Mouse (Mus musculus): ENCODE measurements around the gene Slc38a3. TPM values are rescaled to one million over a fixed set of nuclear protein-coding genes. Genes with fewer than 3 reads are reported as not detected.

Slc38a3 gene
- total RNA-seq, 2 experiments from 2014 or later = 66.0 to 80.3 TPM

GRCm38 (mm10) chr9:107627387-107628255, 41.7 kb downstream of the Slc38a3 start:
- intact Hi-C loops (cut with DNase I) = no loop called here
- DNase-seq = no peak

DNA sequence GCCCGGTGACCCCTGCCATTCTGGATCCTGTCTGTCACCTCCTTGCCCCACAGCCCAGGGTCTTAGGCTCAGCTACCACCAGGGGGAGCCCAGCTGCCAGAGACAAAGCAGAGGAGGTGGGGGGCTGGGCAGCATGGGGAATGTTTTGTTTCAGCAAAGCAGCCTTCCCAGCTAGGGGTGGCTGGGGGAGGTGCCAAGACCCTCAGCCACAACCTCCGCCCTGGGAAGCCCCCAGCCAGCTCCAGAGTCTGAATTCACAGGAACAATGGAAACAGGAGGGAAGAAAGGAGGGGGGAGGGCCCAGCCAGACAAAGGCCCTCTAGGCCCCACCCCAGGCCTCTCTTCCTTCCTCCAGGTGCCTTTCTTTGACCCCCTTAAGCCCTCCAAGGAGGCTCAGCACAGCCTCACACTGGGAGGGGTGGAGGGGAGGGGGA, 42.5 kb downstream of the Slc38a3 start:
- DNase-seq = peak; percentile 84 to 85
- intact Hi-C loops (cut with DNase I) = loop anchor here (1.0 kb wide), 1 partner anchor 17 kb away; no protein-coding TSS in a partner anchor

- DNase-seq = no peak
- intact Hi-C loops (cut with DNase I) = loop anchor here (1.0 kb wide), 1 partner anchor 18 kb away; no protein-coding TSS in a partner anchor
Measured at GRCm38 (mm10) chr9:107626158-107626843, 43.0 kb downstream of the Slc38a3 start.

DNA sequence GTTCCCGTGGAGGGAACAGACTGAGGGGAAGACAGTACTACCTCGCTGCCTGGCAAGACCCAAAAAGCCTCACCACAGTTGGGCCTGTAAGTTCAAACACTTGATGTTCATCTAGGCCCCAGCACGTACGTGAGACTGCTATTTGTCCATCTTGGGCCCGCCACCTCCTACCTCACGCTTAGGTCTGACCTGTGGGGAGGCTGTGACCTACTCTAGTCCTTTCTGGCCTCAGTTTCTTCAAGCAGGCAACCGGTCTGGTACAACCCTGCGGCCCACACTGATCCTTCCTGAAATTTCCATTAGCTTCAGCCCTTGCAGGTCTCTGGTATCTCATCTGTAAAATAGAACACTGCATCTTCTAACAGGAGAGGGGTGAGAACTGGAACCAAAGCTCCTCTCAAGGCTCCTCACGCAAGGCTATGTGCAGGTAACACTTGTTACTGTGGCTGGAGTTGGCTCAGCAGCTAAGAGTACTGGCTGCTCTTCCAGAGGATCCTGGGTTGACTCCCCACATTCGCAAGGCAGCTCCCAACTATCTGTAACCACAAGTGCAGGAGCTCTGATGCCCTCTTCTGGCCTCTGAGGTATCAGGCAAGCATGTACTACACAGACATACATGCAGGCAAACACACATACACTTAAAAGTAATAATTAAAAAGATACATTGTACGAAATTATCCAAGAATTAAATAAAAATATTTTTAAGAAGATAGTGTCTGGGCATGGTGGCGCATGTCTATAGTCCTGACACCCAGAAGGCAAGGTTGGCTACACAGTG, 43.8 kb downstream of the Slc38a3 start:
- intact Hi-C loops (cut with DNase I) = loop anchor here (1.0 kb wide), 1 partner anchor 19 kb away; no protein-coding TSS in a partner anchor
- peak in 1 of 2 experiments; percentile 14 for DNase-seq

GRCm38 (mm10) chr9:107624951-107625350, 44.4 kb downstream of the Slc38a3 start:
- intact Hi-C loops (cut with DNase I) = no loop called here
- DNase-seq = no peak

DNA sequence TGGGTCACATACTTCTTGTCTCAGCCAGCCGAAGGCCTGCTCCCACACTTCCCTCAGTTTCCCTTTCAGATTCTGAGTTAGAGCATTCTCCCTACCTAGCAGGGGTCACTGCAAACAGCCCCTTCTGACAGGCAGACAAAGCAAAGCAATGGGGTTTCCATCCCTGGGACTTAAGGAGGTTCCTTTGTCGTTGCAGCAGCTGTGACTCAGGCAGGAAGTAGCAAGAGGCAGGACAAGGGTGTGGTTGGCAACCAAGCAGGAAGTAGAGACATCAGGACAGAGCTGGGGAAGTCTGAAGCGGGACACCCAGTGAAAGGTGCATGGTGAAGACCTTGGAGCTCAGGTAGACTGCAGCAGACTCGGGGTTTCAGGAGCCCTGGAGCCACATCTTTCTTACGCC, 44.8 kb downstream of the Slc38a3 start:
- DNase-seq = peak in 1 of 2 experiments; percentile 49
- intact Hi-C loops (cut with DNase I) = no loop called here

DNA sequence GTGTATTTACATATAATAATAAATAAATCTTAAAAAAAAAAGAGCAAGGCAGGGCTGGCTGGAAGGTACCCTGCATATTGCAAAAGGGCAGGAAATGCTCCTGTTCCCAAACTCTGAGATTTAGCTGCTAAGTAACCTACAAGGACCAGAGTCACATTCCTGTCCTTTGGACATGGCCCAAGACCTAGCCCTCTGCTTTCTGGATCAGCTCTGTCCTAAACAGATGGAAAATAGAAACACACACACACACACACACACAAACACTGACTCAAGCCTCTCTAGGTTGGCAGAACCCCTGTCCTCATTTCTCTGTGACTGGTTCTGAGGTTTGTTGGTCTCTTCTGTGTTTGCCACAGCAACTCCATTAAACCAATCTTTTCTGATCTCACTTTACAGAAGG, 48.4 kb downstream of the Slc38a3 start:
- intact Hi-C loops (cut with DNase I) = no loop called here
- no peak for DNase-seq

GRCm38 (mm10) chr9:107619546-107619879, 49.8 kb downstream of the Slc38a3 start:
- DNase-seq = no peak
- intact Hi-C loops (cut with DNase I) = no loop called here

- intact Hi-C loops (cut with DNase I) = no loop called here
- DNase-seq = peak; percentile 63 to 66
Measured at GRCm38 (mm10) chr9:107618778-107619545, 50.4 kb downstream of the Slc38a3 start.

GRCm38 (mm10) chr9:107618098-107618497, 51.2 kb downstream of the Slc38a3 start:
- no peak for DNase-seq
- intact Hi-C loops (cut with DNase I) = no loop called here

DNA sequence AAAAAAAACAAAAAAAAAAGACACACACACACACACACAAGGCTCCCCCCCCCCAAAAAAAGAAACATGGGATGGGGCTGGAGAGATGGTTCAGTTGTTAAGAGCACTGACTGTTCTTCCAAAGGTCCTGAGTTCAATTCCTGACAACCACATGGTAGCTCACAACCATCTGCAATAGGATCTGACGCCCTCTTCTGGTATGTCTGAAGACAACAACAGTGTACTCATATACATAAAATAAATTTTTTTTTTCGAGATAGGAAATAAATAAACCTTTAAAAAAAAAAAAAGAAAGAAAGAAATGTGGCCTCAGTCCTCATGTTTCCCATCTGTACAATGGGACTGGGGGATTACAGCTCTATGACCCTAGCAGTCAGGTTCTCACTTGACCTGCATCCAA, 51.9 kb downstream of the Slc38a3 start:
- DNase-seq = no peak
- intact Hi-C loops (cut with DNase I) = no loop called here

DNA sequence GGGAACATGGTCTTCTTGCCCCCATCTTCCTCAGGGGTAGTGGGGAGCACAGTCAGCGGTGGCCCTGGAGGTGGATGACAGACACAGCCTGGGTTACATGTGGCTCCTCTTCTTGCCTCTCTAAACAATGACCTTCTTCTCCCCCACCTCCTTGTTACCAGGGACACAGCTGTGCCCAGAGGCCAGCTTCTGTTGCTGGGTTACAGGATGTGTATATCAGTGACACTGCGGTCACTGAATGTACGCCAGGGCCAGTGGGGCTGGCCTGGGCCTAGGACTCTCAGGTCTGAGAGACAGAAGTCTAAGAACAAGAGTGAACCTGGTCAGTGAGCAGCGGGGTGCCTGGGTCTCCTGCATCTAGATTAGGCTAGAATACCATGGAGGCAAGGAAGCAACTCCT, 54.3 kb downstream of the Slc38a3 start:
- no peak for DNase-seq
- intact Hi-C loops (cut with DNase I) = no loop called here

DNA sequence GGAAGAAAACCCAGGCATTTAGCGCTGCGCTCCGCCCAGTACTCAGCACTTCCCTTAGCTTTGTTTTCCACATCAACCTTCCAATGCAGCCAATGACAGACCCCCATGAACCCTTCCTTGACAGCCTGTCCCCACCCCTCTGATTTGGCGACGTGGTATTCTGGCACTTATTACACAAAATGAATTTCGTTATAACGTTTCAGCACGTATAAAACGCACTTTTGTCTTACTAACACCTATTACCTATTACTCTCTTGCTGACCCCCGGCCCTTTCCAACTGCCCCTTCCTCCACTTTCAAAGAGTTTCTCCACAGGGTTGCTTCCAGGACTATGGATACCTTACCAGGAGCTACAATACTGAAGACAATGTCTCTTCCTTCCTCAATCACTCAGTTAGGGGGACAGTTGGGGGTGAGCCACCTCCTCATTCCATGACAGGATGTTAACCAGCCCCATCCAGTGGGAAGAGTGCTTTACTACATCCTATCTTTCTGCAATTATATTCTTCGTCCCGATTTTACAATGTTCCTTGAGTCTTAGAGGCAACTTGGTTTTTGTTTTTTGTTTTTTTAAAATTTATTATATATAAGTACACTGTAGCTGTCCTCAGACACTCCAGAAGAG, 56.3 kb downstream of the Slc38a3 start:
- intact Hi-C loops (cut with DNase I) = loop anchor here (2.0 kb wide), 1 partner anchor 20 kb away; no protein-coding TSS in a partner anchor
- no peak for DNase-seq

DNA sequence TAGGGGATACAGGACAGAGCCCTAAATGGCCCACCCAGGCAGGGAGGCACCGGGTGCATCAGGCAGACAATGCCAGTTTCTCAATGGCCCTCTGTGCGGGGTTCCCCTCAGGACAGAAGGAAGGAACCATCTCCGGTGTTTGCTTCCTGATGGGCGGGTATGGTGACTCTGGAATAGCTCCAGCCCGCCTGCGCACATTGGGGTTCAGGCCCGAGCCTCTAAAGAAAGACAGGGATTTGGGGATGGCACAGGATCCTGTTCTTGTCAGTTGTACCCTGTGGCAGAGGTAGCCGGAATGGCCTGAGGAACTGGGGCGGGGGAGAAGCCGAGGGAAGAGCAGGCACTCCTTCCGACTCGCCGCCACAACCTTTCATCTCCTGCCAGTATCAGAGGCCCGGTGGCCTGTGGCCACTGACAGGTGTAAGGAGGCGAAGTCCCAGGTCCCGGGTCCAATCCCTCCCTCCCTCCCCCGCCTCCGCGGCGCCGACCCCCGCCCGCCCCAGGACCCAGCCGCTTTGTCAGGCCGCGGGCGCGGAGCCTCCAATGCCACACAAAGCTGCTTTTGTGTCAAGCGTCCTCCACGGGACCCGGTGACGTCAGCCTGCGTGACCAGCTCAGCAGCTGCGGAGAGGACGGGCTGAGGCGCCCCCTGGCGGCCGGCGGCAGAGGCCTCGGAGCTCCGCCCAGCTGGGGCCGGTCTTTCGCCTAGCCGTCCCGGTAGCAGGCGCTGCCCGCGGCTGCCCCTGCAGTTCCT, 57.0 kb downstream of the Slc38a3 start:
- intact Hi-C loops (cut with DNase I) = loop anchor here (2.0 kb wide), 1 partner anchor 20 kb away; no protein-coding TSS in a partner anchor

GRCm38 (mm10) chr9:107611456-107612190, 57.7 kb downstream of the Slc38a3 start:
- intact Hi-C loops (cut with DNase I) = loop anchor here (2.0 kb wide), 1 partner anchor 21 kb away; no protein-coding TSS in a partner anchor
- peak in 1 of 2 experiments; percentile 58 for DNase-seq

More for the DNA sequence above, 57.0 kb downstream of the Slc38a3 start:
- DNase-seq = peak; percentile 99 to 100

DNA sequence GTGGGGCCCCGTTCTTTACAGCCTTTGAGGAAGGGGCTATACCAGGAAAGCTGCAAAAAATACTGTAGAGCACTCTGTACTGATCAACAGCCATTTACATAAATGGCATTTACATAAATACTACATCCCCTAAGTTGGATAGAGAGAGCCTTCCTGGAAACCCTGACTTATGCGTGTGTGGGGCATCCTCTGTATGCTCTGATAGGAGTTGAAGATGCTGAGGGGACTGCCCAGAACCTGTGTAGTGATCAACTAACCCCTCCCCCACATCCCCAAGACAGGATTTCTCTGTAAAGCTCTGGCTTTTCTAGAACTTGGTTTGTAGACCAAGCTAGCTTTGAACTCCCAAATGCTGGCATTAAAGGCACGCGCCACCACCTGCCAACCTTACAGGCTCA, 59.9 kb downstream of the Slc38a3 start:
- no peak for DNase-seq
- intact Hi-C loops (cut with DNase I) = no loop called here

- DNase-seq = no peak
- intact Hi-C loops (cut with DNase I) = no loop called here
Measured at GRCm38 (mm10) chr9:107608741-107609432, 60.4 kb downstream of the Slc38a3 start, which contains the start of gene Sema3b. Gene Sema3b (minus strand): TSS chr9:107609229.

All from heart, postnatal 36 days (tissue).